In the genomic region with DNA sequence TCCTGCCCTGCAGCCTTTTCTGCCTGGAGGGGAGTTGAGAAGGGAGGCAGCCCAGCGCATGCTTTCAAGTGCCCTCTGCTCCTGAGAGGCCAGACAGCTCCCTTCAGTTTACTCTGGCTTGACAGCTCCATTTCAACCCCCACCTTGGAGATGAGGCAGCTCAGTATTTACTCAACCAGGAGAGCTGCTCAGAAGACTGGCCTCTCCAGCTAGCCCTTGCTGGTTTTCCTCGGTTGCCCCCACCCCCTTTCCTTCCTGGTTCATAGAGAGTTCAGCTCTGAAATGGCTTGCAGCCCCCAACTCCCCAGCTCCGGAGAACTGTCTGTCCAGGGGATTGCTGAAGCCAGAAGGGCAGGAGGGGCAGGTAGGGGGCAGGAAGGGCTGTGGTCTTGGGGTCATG, we compare ENCODE assay signal across 22 mouse cellular contexts. TPM values are rescaled to one million over a fixed set of nuclear protein-coding genes. Genes with fewer than 3 reads are reported as not detected.
DNase-seq lines count a peak whose midpoint lies in the region; ATAC-seq and TF ChIP-seq lines count a peak whose summit lies in the region.
"Had no signal": no experiment of that assay in that cellular context is flagged by ENCODE, and none has a peak within 500 bp of the region (broad histone marks: within the 10 kb centered on the region; RNA-seq: fewer than 3 reads in every experiment).

No protein-coding gene starts in this region.

- ATAC-seq in forebrain, embryonic 11.5 days (replicated peaks; ENCODE audit: low FRiP score) = no peak
- ATAC-seq in forebrain, embryonic 14.5 days = no peak
- ATAC-seq in kidney, postnatal 0 days (replicated peaks; ENCODE audit: low FRiP score, low read depth) = peak; percentile 49; the same call in 1 of the 2 replicates
- ATAC-seq in lung, postnatal 0 days = no peak
- ATAC-seq: activated CD4-positive, CD25-positive, alpha-beta regulatory T cell, adult 4 months; CD4-positive, CD25-positive, alpha-beta regulatory T cell, adult 4 months; intestine, postnatal 0 days; midbrain, embryonic 13.5 days had no signal

- H3K27me3 ChIP-seq in forebrain, embryonic 11.5 days (ENCODE audit: control insufficient read depth, insufficient read depth, low read length) = peaks cover 90% of the 10 kb centered on the region
- peaks cover 93% of the 10 kb centered on the region for H3K27me3 ChIP-seq in forebrain, embryonic 14.5 days (replicated peaks; ENCODE audit: control insufficient read depth, insufficient read depth, low read length)
- H3K27me3 ChIP-seq in kidney, postnatal 0 days (ENCODE audit: insufficient read depth, low read length) = no peaks in the 10 kb centered on the region
- 0 out of 2 replicates have a peak, but pooled peaks cover 3% of the 10 kb centered on the region for H3K27me3 ChIP-seq in lung, postnatal 0 days (replicated peaks; ENCODE audit: insufficient read depth, low read length)

- H3K4me2 ChIP-seq in forebrain, embryonic 11.5 days (ENCODE audit: low read depth, low read length, severe bottlenecking) = no peak overlapping the region
- no peak overlapping the region for H3K4me2 ChIP-seq in forebrain, embryonic 14.5 days (ENCODE audit: low read length)
- H3K4me2 ChIP-seq in kidney, postnatal 0 days (ENCODE audit: low read length) = no peak overlapping the region
- no peak overlapping the region for H3K4me2 ChIP-seq in lung, postnatal 0 days (replicated peaks; ENCODE audit: low read depth, low read length)
- H3K4me2 ChIP-seq: forebrain, embryonic 12.5 days; hindbrain, embryonic 15.5 days; midbrain, embryonic 13.5 days had no signal

- no peak for TF ChIP-seq CTCF in kidney, postnatal 0 days (IDR thresholded peaks at IDR 0.05; ENCODE audit: low read depth)
- no peak for TF ChIP-seq CTCF in lung, postnatal 0 days (IDR thresholded peaks at IDR 0.05)

- no peaks in the 10 kb centered on the region for H3K4me1 ChIP-seq in forebrain, embryonic 11.5 days (replicated peaks; ENCODE audit: control insufficient read depth, insufficient read depth, low read length)
- H3K4me1 ChIP-seq in forebrain, embryonic 14.5 days (ENCODE audit: control insufficient read depth, insufficient read depth, low read length) = no peaks in the 10 kb centered on the region
- H3K4me1 ChIP-seq in kidney, postnatal 0 days (replicated peaks; ENCODE audit: insufficient read depth, low read length) = peaks cover 6% of the 10 kb centered on the region; the same call in 1 of the 2 replicates
- no peaks in the 10 kb centered on the region for H3K4me1 ChIP-seq in lung, postnatal 0 days (ENCODE audit: insufficient read depth, low read depth, low read length)
- H3K4me1 ChIP-seq: forebrain, embryonic 12.5 days; hindbrain, embryonic 15.5 days; midbrain, embryonic 13.5 days had no signal

- no peaks in the 10 kb centered on the region for H3K9me3 ChIP-seq in forebrain, embryonic 11.5 days (ENCODE audit: control insufficient read depth, low read length)
- no peaks in the 10 kb centered on the region for H3K9me3 ChIP-seq in forebrain, embryonic 14.5 days (replicated peaks; ENCODE audit: control insufficient read depth, low read length)
- no peaks in the 10 kb centered on the region for H3K9me3 ChIP-seq in kidney, postnatal 0 days (replicated peaks; ENCODE audit: low read length)
- H3K9me3 ChIP-seq in lung, postnatal 0 days (ENCODE audit: low read length) = no peaks in the 10 kb centered on the region
- H3K9me3 ChIP-seq: forebrain, embryonic 12.5 days; hindbrain, embryonic 15.5 days; midbrain, embryonic 13.5 days had no signal

- no peak for TF ChIP-seq EP300 in lung, postnatal 0 days (IDR thresholded peaks at IDR 0.05)

- DNase-seq in forebrain, embryonic 11.5 days (ENCODE audit: low spot score) = peak; percentile 51
- no peak for DNase-seq in forebrain, embryonic 14.5 days (ENCODE audit: low spot score)
- peak; percentile 85 for DNase-seq in kidney, postnatal 0 days (ENCODE audit: low spot score)
- DNase-seq in kidney, adult 9 months = no peak
- DNase-seq in lung, postnatal 0 days (ENCODE audit: low spot score) = peak; percentile 43
- DNase-seq in lung, postnatal 25 days (ENCODE audit: low spot score) = no peak
- peak; percentile 80 for DNase-seq in yolk sac, embryonic 10.5 days (ENCODE audit: low spot score)
- DNase-seq: adrenal gland, postnatal 10 days; cerebellum, adult 9-11 months; heart, postnatal 4 days; retina, postnatal 1 day; right cerebral cortex, postnatal 4 days; thymus, postnatal 14 days had no signal

- WGBS in forebrain, embryonic 11.5 days = 7% methylated on average over 3 of the region's 3 CpGs
- WGBS in forebrain, embryonic 14.5 days = 5% methylated on average over 3 of the region's 3 CpGs
- WGBS in kidney, postnatal 0 days = 5% methylated on average over 3 of the region's 3 CpGs
- WGBS in lung, postnatal 0 days = 13% methylated on average over 3 of the region's 3 CpGs

- H3K4me3 ChIP-seq in forebrain, embryonic 11.5 days (ENCODE audit: low read depth, low read length) = no peak overlapping the region
- H3K4me3 ChIP-seq in forebrain, embryonic 14.5 days (ENCODE audit: low read depth, low read length) = no peak overlapping the region
- H3K4me3 ChIP-seq in kidney, postnatal 0 days (replicated peaks; ENCODE audit: low read depth, low read length) = no peak overlapping the region
- no peak overlapping the region for H3K4me3 ChIP-seq in lung, postnatal 0 days (ENCODE audit: low read depth, low read length)
- H3K4me3 ChIP-seq: forebrain, embryonic 12.5 days; hindbrain, embryonic 15.5 days; midbrain, embryonic 13.5 days had no signal

- H3K9ac ChIP-seq in forebrain, embryonic 11.5 days (ENCODE audit: low read length) = no peak overlapping the region
- H3K9ac ChIP-seq in forebrain, embryonic 14.5 days (ENCODE audit: low read length) = no peak overlapping the region
- H3K9ac ChIP-seq in kidney, postnatal 0 days (ENCODE audit: low read depth, low read length) = no peak overlapping the region
- no peak overlapping the region for H3K9ac ChIP-seq in lung, postnatal 0 days (replicated peaks; ENCODE audit: low read depth)
- H3K9ac ChIP-seq: forebrain, embryonic 12.5 days; hindbrain, embryonic 15.5 days; midbrain, embryonic 13.5 days had no signal

- no peak overlapping the region for H3K27ac ChIP-seq in forebrain, embryonic 11.5 days (ENCODE audit: low read depth, low read length)
- H3K27ac ChIP-seq in forebrain, embryonic 14.5 days (ENCODE audit: low read depth, low read length) = no peak overlapping the region
- no peak overlapping the region for H3K27ac ChIP-seq in kidney, postnatal 0 days
- H3K27ac ChIP-seq in lung, postnatal 0 days (ENCODE audit: low read length) = no peak overlapping the region
- H3K27ac ChIP-seq: forebrain, embryonic 12.5 days; hindbrain, embryonic 15.5 days; midbrain, embryonic 13.5 days had no signal

- no peaks in the 10 kb centered on the region for H3K36me3 ChIP-seq in forebrain, embryonic 11.5 days (ENCODE audit: control insufficient read depth, insufficient read depth, low read length)
- H3K36me3 ChIP-seq in forebrain, embryonic 14.5 days (ENCODE audit: control insufficient read depth, insufficient read depth, low read length) = no peaks in the 10 kb centered on the region
- no peaks in the 10 kb centered on the region for H3K36me3 ChIP-seq in kidney, postnatal 0 days (ENCODE audit: insufficient read depth, low read length)
- H3K36me3 ChIP-seq in lung, postnatal 0 days (ENCODE audit: insufficient read depth, low read length) = no peaks in the 10 kb centered on the region
- H3K36me3 ChIP-seq: forebrain, embryonic 12.5 days; hindbrain, embryonic 15.5 days; midbrain, embryonic 13.5 days had no signal

RNA-seq across cellular contexts. Expression of gene Hoxb1, which starts 7.0 kb away (rescaled TPM):
- polyA plus RNA-seq in forebrain, embryonic 11.5 days (2014; fragmentation: Nextera tagmentation; extraction: Ambion mirVana) = not detected in 2 replicates
- polyA plus RNA-seq in forebrain, embryonic 14.5 days (2014; fragmentation: Nextera tagmentation; extraction: Ambion mirVana) = not detected in 2 replicates
- 0.13 and 0.37 TPM in 2 replicates for polyA plus RNA-seq in kidney, postnatal 0 days (2015; fragmentation: Nextera tagmentation; extraction: Ambion mirVana)
- polyA plus RNA-seq in lung, postnatal 0 days (2015; fragmentation: Nextera tagmentation; extraction: Ambion mirVana) = not detected in 2 replicates
- polyA plus RNA-seq: activated CD4-positive, CD25-positive, alpha-beta regulatory T cell, adult 4 months; CD4-positive, CD25-positive, alpha-beta regulatory T cell, adult 4 months; cortical plate, adult 2 months; forebrain, embryonic 12.5 days; frontal cortex, adult 2 months; intestine, postnatal 0 days; liver, embryonic 16.5 days; midbrain, embryonic 13.5 days had no signal

RNA-seq across cellular contexts. Expression of gene Hoxb2, which starts 22.2 kb away (rescaled TPM):
- 0.12 TPM in 1 of 2 replicates, not detected in the other for polyA plus RNA-seq in forebrain, embryonic 11.5 days (2014; fragmentation: Nextera tagmentation; extraction: Ambion mirVana)
- polyA plus RNA-seq in forebrain, embryonic 14.5 days (2014; fragmentation: Nextera tagmentation; extraction: Ambion mirVana) = not detected in 2 replicates
- polyA plus RNA-seq in kidney, postnatal 0 days (2015; fragmentation: Nextera tagmentation; extraction: Ambion mirVana) = 38.0 and 42.3 TPM in 2 replicates
- polyA plus RNA-seq in lung, postnatal 0 days (2015; fragmentation: Nextera tagmentation; extraction: Ambion mirVana) = 16.5 and 16.9 TPM in 2 replicates
- polyA plus RNA-seq: activated CD4-positive, CD25-positive, alpha-beta regulatory T cell, adult 4 months; cortical plate, adult 2 months; frontal cortex, adult 2 months had no signal

RNA-seq across cellular contexts. Expression of gene Hoxb3, which starts 49.4 kb away (rescaled TPM):
- polyA plus RNA-seq in forebrain, embryonic 11.5 days (2014; fragmentation: Nextera tagmentation; extraction: Ambion mirVana) = not detected in 2 replicates
- not detected in 2 replicates for polyA plus RNA-seq in forebrain, embryonic 14.5 days (2014; fragmentation: Nextera tagmentation; extraction: Ambion mirVana)
- polyA plus RNA-seq in kidney, postnatal 0 days (2015; fragmentation: Nextera tagmentation; extraction: Ambion mirVana) = 3.9 and 4.2 TPM in 2 replicates
- polyA plus RNA-seq in lung, postnatal 0 days (2015; fragmentation: Nextera tagmentation; extraction: Ambion mirVana) = 1.5 and 2.2 TPM in 2 replicates
- polyA plus RNA-seq: activated CD4-positive, CD25-positive, alpha-beta regulatory T cell, adult 4 months; cortical plate, adult 2 months; forebrain, embryonic 12.5 days; frontal cortex, adult 2 months had no signal

RNA-seq across cellular contexts. Expression of gene Hoxb4, which starts 54.5 kb away (rescaled TPM):
- polyA plus RNA-seq in forebrain, embryonic 11.5 days (2014; fragmentation: Nextera tagmentation; extraction: Ambion mirVana) = not detected in 2 replicates
- polyA plus RNA-seq in forebrain, embryonic 14.5 days (2014; fragmentation: Nextera tagmentation; extraction: Ambion mirVana) = not detected in 2 replicates
- polyA plus RNA-seq in kidney, postnatal 0 days (2015; fragmentation: Nextera tagmentation; extraction: Ambion mirVana) = 3.6 and 3.8 TPM in 2 replicates
- 2.6 and 3.0 TPM in 2 replicates for polyA plus RNA-seq in lung, postnatal 0 days (2015; fragmentation: Nextera tagmentation; extraction: Ambion mirVana)
- polyA plus RNA-seq: cortical plate, adult 2 months; forebrain, embryonic 12.5 days; frontal cortex, adult 2 months; midbrain, embryonic 13.5 days had no signal

Comparison
In these comparisons a context has a peak if more than half of its experiments do, and no peak if none do; other contexts are left out.
1. DNase-seq: peak in forebrain, embryonic 11.5 days (single experiment), kidney, postnatal 0 days (single experiment), lung, postnatal 0 days (single experiment) and yolk sac, embryonic 10.5 days (single experiment); none in forebrain, embryonic 14.5 days (single experiment), kidney, adult 9 months (single experiment) and lung, postnatal 25 days (single experiment).
2. RNA of gene Hoxb2, which starts 22.2 kb away (polyA plus RNA-seq): 38.0 to 42.3 TPM in kidney, postnatal 0 days and 16.5 to 16.9 TPM in lung, postnatal 0 days; 0.12 TPM in forebrain, embryonic 11.5 days and not detected in forebrain, embryonic 14.5 days; every median in the first group is over 10 times any median in the second.